Mouse (Mus musculus): ENCODE data around the gene Hoxb9.

The Hoxb9 gene

GRCm38 (mm10) chr11:96270996-96271540 lies at the start of gene Hoxb9:
Gene Hoxb9, plus strand, starts transcription at chr11:96271457.
- DNase-seq (ENCODE audit: low spot score in 2 of 2): no peak

- peak in 1 of 2 experiments; percentile 19 for DNase-seq (ENCODE audit: low spot score in 2 of 2)
Measured at GRCm38 (mm10) chr11:96223813-96224212, 47.4 kb upstream of the Hoxb9 start.

GRCm38 (mm10) chr11:96227676-96228075 lies 43.6 kb upstream of the Hoxb9 start:
- DNase-seq (ENCODE audit: low spot score in 2 of 2): no peak

GRCm38 (mm10) chr11:96234906-96235305 lies 36.4 kb upstream of the Hoxb9 start:
- DNase-seq (ENCODE audit: low spot score in 2 of 2): peak; percentile 18 to 57

- DNase-seq (ENCODE audit: low spot score in 2 of 2): peak in 1 of 2 experiments; percentile 50
Measured at GRCm38 (mm10) chr11:96240211-96240610, 31.0 kb upstream of the Hoxb9 start.

GRCm38 (mm10) chr11:96250901-96251300 lies 20.4 kb upstream of the Hoxb9 start:
- DNase-seq (ENCODE audit: low spot score in 2 of 2): no peak

- no peak for DNase-seq (ENCODE audit: low spot score in 2 of 2)
Measured at GRCm38 (mm10) chr11:96251480-96252031, 19.7 kb upstream of the Hoxb9 start.

- DNase-seq (ENCODE audit: low spot score in 2 of 2): no peak
Measured at GRCm38 (mm10) chr11:96252541-96253120, 18.6 kb upstream of the Hoxb9 start.

GRCm38 (mm10) chr11:96254221-96254620 lies 17.0 kb upstream of the Hoxb9 start:
- DNase-seq (ENCODE audit: low spot score in 2 of 2): no peak

GRCm38 (mm10) chr11:96255111-96255995 lies 15.9 kb upstream of the Hoxb9 start:
- no peak for DNase-seq (ENCODE audit: low spot score in 2 of 2)

GRCm38 (mm10) chr11:96255996-96256445 lies 15.2 kb upstream of the Hoxb9 start:
- DNase-seq (ENCODE audit: low spot score in 2 of 2): no peak

GRCm38 (mm10) chr11:96257141-96257540 lies 14.1 kb upstream of the Hoxb9 start:
- no peak for DNase-seq (ENCODE audit: low spot score in 2 of 2)

GRCm38 (mm10) chr11:96259038-96259437 lies 12.2 kb upstream of the Hoxb9 start:
- no peak for DNase-seq (ENCODE audit: low spot score in 2 of 2)

- no peak for DNase-seq (ENCODE audit: low spot score in 2 of 2)
Measured at GRCm38 (mm10) chr11:96259511-96259910, 11.7 kb upstream of the Hoxb9 start.

GRCm38 (mm10) chr11:96260310-96260970 lies 10.8 kb upstream of the Hoxb9 start:
- no peak for DNase-seq (ENCODE audit: low spot score in 2 of 2)

GRCm38 (mm10) chr11:96261323-96261890 lies 9.8 kb upstream of the Hoxb9 start:
- DNase-seq (ENCODE audit: low spot score in 2 of 2): peak in 1 of 2 experiments; percentile 75

- no peak for DNase-seq (ENCODE audit: low spot score in 2 of 2)
Measured at GRCm38 (mm10) chr11:96262262-96262830, 8.9 kb upstream of the Hoxb9 start.

GRCm38 (mm10) chr11:96263636-96264389 lies 7.4 kb upstream of the Hoxb9 start:
- DNase-seq (ENCODE audit: low spot score in 2 of 2): no peak

GRCm38 (mm10) chr11:96264390-96265020 lies 6.8 kb upstream of the Hoxb9 start:
- DNase-seq (ENCODE audit: low spot score in 2 of 2): no peak

- no peak for DNase-seq (ENCODE audit: low spot score in 2 of 2)
Measured at GRCm38 (mm10) chr11:96265954-96266353, 5.3 kb upstream of the Hoxb9 start.
